Mouse (Mus musculus): Measurements from ENCODE around the gene Tmem127.

DNA sequence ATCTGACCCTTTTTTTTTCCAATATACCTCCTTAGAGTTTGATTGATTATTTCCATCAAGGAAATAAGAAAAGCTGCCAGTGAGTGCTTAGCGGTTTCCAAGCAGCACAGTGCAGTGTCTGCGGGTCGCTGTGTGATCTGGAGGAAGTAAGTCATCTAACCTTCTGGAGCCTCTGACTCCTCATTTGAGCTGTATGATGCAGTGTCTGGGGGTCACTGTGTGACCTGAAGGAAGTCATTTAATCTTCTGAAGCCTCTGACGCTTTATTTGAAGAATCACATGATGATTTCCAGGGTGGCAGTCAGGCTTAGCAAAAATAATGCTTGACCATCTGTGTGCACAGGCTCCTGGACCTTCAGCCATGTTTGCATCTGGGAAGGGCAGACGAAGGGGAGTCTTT, 5.1 kb downstream of the Tmem127 start:
- no peak for TF ChIP-seq EP300 (IDR thresholded peaks at IDR 0.05; ENCODE audit: low read depth)
- TF ChIP-seq CTCF (IDR thresholded peaks at IDR 0.05; ENCODE audit: low read depth): no peak

Measured in liver, postnatal 0 days (tissue).